Mouse (Mus musculus): ENCODE results near the gene Slc12a8. TPM values are rescaled to one million over a fixed set of nuclear protein-coding genes. Genes with fewer than 3 reads are reported as not detected.

Gene Slc12a8
- total RNA-seq (2014; rRNA removed) (1.1 and 2.1 TPM in 2 replicates), polyA plus RNA-seq (2015; fragmentation: Nextera tagmentation; extraction: Ambion mirVana) (1.1 and 1.4 TPM in 2 replicates)

DNA sequence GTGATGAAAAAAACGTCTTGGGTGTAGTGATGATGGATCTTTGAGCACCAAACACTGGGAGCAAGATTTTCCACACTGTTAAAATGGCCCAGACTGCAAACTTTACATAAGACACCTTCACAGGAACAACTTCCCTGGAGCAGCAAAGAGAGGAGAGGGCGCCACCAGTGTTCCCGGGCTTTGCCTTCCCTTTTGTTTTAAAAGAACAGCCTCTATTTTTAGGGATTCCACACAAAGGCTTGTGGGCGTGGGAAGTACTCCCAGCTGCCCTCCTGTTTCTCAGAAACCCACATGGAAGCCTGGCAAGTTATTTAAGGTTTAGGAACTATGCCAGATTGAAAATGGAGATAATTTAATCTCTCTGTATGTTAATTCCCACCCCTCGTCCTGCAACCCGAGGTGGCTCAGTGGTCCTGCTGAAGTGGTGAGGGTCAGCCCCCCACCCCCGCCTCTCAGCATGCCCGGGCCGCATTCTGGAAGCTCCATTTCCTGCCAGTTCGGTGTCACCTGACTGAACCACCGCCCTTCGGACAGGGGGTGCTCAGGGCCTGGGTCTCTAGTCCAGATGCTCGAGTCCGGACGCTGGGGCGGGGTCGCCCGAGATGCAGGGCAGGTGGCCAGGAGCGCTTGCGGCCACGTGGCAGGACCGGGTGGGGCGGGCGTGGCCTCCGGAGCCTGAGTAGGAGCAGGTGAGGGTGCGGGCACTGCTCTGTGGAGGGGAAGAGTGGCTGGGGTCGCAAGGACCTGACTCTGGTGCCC lies at the start of gene Slc12a8:
TSS of gene Slc12a8 (plus strand) at position 522 of the 759 bp plus-strand sequence.
- peak; percentile 69 for ATAC-seq
- Histone ChIP-seq H3K27ac (ENCODE audit: low read depth, low read length) (peak within 1 kb of the TSS; percentile 57), H3K27me3 (ENCODE audit: insufficient read depth, low read length) (no peaks in the 10 kb centered on the region), H3K4me2 (ENCODE audit: low read depth) (peak within 1 kb of the TSS; percentile 85), H3K9me3 (ENCODE audit: low read length) (no peaks in the 10 kb centered on the region), H3K4me3 (ENCODE audit: low read depth, low read length) (peak within 1 kb of the TSS; percentile 24), H3K4me1 (ENCODE audit: insufficient read depth) (peaks cover 15% of the 10 kb centered on the region), H3K9ac (peak within 1 kb of the TSS; percentile 58), H3K36me3 (ENCODE audit: insufficient read depth) (no peaks in the 10 kb centered on the region)
- DNase-seq, result peak; percentile 73
- peak; percentile 31 for TF ChIP-seq CTCF (IDR thresholded peaks at IDR 0.05; ENCODE audit: low read depth)
- 1% methylated on average over 27 of the region's 27 CpGs for WGBS

- Histone ChIP-seq H3K4me2 (ENCODE audit: low read depth) (no peak overlapping the region), H3K27me3 (ENCODE audit: insufficient read depth, low read length) (no peaks in the 10 kb centered on the region), H3K27ac (ENCODE audit: low read depth, low read length) (no peak overlapping the region), H3K36me3 (ENCODE audit: insufficient read depth) (peaks cover 5% of the 10 kb centered on the region; the same call in 1 of the 2 replicates), H3K9me3 (ENCODE audit: low read length) (no peaks in the 10 kb centered on the region), H3K9ac (no peak overlapping the region), H3K4me3 (ENCODE audit: low read depth, low read length) (no peak overlapping the region), H3K4me1 (ENCODE audit: insufficient read depth) (peaks cover 8% of the 10 kb centered on the region)
- no peak for TF ChIP-seq CTCF (IDR thresholded peaks at IDR 0.05; ENCODE audit: low read depth)
- 67% methylated on average over 6 of the region's 6 CpGs for whole genome bisulfite sequencing
- ATAC-seq, result no peak
- DNase-seq, result no peak
Measured at GRCm38 (mm10) chr16:33467451-33467850, 49.7 kb upstream of the Slc12a8 start.

DNA sequence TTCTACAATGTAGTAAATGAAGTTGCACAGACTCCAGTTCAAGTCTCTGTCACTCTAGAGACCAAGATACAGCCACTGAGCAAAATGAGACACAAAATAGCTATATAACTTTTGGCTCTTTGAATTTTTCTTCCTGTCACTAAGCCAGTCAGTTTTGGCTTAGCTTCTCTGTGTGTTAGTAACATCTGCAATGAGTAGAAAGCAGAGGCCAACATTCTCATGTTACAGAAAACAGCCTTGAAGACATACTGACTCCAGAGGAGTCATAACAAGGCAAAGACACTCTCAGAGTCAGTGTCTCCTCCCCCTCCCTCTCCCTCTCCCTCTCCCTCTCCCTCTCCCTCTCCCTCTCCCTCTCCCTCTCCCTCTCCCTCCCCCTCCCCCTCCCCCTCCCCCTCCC lies 47.2 kb upstream of the Slc12a8 start:
- H3K4me3 ChIP-seq (ENCODE audit: low read depth, low read length), result no peak overlapping the region
- ATAC-seq (no peak), DNase-seq (no peak)
- peaks cover 3% of the 10 kb centered on the region; the same call in 1 of the 2 replicates for H3K4me1 ChIP-seq (ENCODE audit: insufficient read depth)
- no peak for TF ChIP-seq CTCF (IDR thresholded peaks at IDR 0.05; ENCODE audit: low read depth)
- H3K36me3 ChIP-seq (ENCODE audit: insufficient read depth), result peaks cover 5% of the 10 kb centered on the region; the same call in 1 of the 2 replicates
- H3K9ac ChIP-seq, result no peak overlapping the region
- no peaks in the 10 kb centered on the region for H3K27me3 ChIP-seq (ENCODE audit: insufficient read depth, low read length)
- H3K4me2 ChIP-seq (ENCODE audit: low read depth), result no peak overlapping the region
- no peaks in the 10 kb centered on the region for H3K9me3 ChIP-seq (ENCODE audit: low read length)
- H3K27ac ChIP-seq (ENCODE audit: low read depth, low read length), result no peak overlapping the region

- no peaks in the 10 kb centered on the region for H3K27me3 ChIP-seq (ENCODE audit: insufficient read depth, low read length)
- no peaks in the 10 kb centered on the region for H3K9me3 ChIP-seq (ENCODE audit: low read length)
- WGBS, result 95% methylated on average over 6 of the region's 6 CpGs
- no peaks in the 10 kb centered on the region for H3K4me1 ChIP-seq (ENCODE audit: insufficient read depth)
- no peak overlapping the region for H3K27ac ChIP-seq (ENCODE audit: low read depth, low read length)
- H3K9ac ChIP-seq, result no peak overlapping the region
- peaks cover 19% of the 10 kb centered on the region for H3K36me3 ChIP-seq (ENCODE audit: insufficient read depth)
- DNase-seq (no peak), ATAC-seq (no peak)
- H3K4me3 ChIP-seq (ENCODE audit: low read depth, low read length), result no peak overlapping the region
- H3K4me2 ChIP-seq (ENCODE audit: low read depth), result no peak overlapping the region
- TF ChIP-seq CTCF (IDR thresholded peaks at IDR 0.05; ENCODE audit: low read depth), result no peak
Measured at GRCm38 (mm10) chr16:33474381-33474780, 42.7 kb upstream of the Slc12a8 start.

DNA sequence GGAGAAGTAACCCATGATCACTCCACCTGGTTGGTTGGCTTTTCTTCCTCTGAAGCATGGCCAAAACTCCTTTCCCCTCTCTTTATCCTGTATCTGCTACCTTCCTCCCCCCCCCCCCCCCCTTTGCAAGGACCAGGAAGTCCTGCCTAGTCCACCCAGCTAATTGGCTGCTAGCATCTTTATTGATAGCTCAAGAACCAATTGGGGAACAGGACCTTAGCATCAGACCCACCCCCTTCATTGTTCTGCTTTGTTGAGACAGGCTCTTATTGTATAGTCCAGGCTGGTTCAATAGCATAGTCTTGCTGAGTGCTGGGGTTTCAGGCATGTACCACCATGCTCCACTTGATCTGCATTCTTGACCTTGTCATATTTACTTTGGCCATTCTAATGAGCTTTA lies 37.2 kb upstream of the Slc12a8 start:
- Histone ChIP-seq H3K9me3 (ENCODE audit: low read length) (no peaks in the 10 kb centered on the region), H3K36me3 (ENCODE audit: insufficient read depth) (peaks cover 16% of the 10 kb centered on the region), H3K4me1 (ENCODE audit: insufficient read depth) (no peaks in the 10 kb centered on the region), H3K4me3 (ENCODE audit: low read depth, low read length) (no peak overlapping the region), H3K9ac (no peak overlapping the region), H3K27ac (ENCODE audit: low read depth, low read length) (no peak overlapping the region), H3K4me2 (ENCODE audit: low read depth) (no peak overlapping the region), H3K27me3 (ENCODE audit: insufficient read depth, low read length) (no peaks in the 10 kb centered on the region)
- no peak for ATAC-seq
- DNase-seq, result no peak
- TF ChIP-seq CTCF (IDR thresholded peaks at IDR 0.05; ENCODE audit: low read depth), result no peak

DNA sequence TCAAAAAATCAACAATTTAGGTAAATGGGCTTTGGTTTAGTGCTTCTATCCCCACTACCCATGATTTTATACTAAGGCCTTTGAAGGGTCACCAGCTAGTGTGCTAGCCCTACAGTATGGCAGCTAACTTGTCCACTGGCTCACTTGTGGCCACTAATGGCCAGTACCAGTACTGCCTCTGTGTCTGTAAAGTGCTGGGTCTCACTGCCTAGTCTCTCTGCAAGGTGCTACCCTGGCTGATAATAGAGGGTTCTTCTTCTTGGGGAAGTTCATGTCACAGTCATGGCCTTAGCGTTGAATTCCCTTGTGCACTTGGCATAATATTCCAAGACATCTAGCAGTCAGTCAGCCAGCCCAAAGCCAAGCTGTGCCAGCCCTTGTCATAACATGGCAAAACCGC lies 36.0 kb upstream of the Slc12a8 start:
- TF ChIP-seq CTCF (IDR thresholded peaks at IDR 0.05; ENCODE audit: low read depth), result peak; percentile 47
- Histone ChIP-seq H3K4me1 (ENCODE audit: insufficient read depth) (no peaks in the 10 kb centered on the region), H3K4me2 (ENCODE audit: low read depth) (no peak overlapping the region), H3K36me3 (ENCODE audit: insufficient read depth) (peaks cover 9% of the 10 kb centered on the region), H3K27ac (ENCODE audit: low read depth, low read length) (no peak overlapping the region), H3K4me3 (ENCODE audit: low read depth, low read length) (no peak overlapping the region), H3K27me3 (ENCODE audit: insufficient read depth, low read length) (no peaks in the 10 kb centered on the region), H3K9ac (no peak overlapping the region), H3K9me3 (ENCODE audit: low read length) (no peaks in the 10 kb centered on the region)
- DNase-seq, result no peak
- 98% methylated on average over 2 of the region's 2 CpGs for WGBS
- ATAC-seq, result no peak

DNA sequence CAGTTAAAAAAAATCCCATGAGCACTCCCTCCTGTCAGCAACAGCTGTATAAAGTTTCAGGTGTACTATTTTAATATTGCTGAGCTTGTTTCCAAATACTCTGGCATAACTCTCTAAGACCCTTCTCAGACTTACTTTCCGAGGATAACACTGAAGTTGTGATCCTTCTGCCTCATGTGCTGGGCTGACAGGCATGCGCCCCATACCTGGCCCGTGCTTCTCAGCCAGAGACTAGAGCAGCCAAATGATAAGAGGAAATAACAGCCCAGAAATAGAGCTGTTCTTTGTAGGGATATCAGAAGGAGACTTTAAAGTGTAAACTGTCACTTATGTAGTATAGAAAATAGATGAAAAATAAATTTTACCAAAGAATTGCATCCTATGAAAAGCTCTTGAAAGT lies 34.8 kb upstream of the Slc12a8 start:
- DNase-seq (no peak), ATAC-seq (no peak)
- Histone ChIP-seq H3K27me3 (ENCODE audit: insufficient read depth, low read length) (no peaks in the 10 kb centered on the region), H3K36me3 (ENCODE audit: insufficient read depth) (no peaks in the 10 kb centered on the region; the same call in 1 of the 2 replicates), H3K4me1 (ENCODE audit: insufficient read depth) (no peaks in the 10 kb centered on the region), H3K9ac (no peak overlapping the region), H3K4me3 (ENCODE audit: low read depth, low read length) (no peak overlapping the region), H3K9me3 (ENCODE audit: low read length) (no peaks in the 10 kb centered on the region), H3K27ac (ENCODE audit: low read depth, low read length) (no peak overlapping the region), H3K4me2 (ENCODE audit: low read depth) (no peak overlapping the region)
- WGBS, result 92% methylated on average over 3 of the region's 3 CpGs
- no peak for TF ChIP-seq CTCF (IDR thresholded peaks at IDR 0.05; ENCODE audit: low read depth)

All from forebrain, postnatal 0 days (tissue).